ENCODE assay signal across 32 mouse cellular contexts in the genomic region with DNA sequence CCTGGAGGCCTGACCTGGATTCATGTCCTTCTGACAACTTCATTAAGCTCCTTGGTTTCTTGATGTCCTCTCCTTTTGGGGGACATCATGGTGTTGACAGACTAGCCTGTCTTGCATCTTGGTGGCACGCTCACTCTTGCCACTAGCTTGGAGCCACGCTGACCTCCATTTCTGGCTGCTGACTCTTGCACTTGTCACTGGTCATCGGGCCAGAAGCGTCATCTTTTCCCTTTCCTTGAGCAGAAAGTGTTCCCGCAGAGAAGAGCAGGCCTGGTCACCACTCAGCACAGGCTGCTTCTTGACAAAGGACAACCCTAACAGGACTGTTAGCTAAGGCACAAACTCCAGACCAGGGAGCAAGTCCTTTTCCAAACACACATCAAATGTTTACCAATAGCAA. TPM values are rescaled to one million over a fixed set of nuclear protein-coding genes. Genes with fewer than 3 reads are reported as not detected.
"Had no signal": no experiment of that assay in that cellular context is flagged by ENCODE, and none has a peak within 500 bp of the region (broad histone marks: within the 10 kb centered on the region; RNA-seq: fewer than 3 reads in every experiment).

No protein-coding gene starts in this region.

- DNase-seq: left cerebral cortex, postnatal 4 days; liver; liver, embryonic 13.5 days; liver, postnatal 0 days; lung, adult 18-20 months; lung, adult 2 months; lung, embryonic 14.5 days; lung, postnatal 10 days; lung, postnatal 14 days; lung, postnatal 36 days; lung, postnatal 4 days; midbrain, embryonic 14.5 days had no signal

- H3K27ac ChIP-seq: limb, embryonic 10.5 days; limb, embryonic 12.5 days; limb, embryonic 13.5 days; limb, embryonic 15.5 days; liver, embryonic 12.5 days; liver, embryonic 13.5 days; liver, embryonic 14.5 days; liver, embryonic 15.5 days; lung, embryonic 15.5 days; macrophage; midbrain, embryonic 10.5 days; midbrain, embryonic 12.5 days; midbrain, embryonic 13.5 days; midbrain, embryonic 15.5 days; neural tube, embryonic 12.5 days had no signal

- H3K4me1 ChIP-seq: limb, embryonic 10.5 days; limb, embryonic 12.5 days; limb, embryonic 13.5 days; limb, embryonic 15.5 days; liver, embryonic 12.5 days; liver, embryonic 13.5 days; liver, embryonic 15.5 days; lung, embryonic 15.5 days; midbrain, embryonic 10.5 days; midbrain, embryonic 12.5 days; midbrain, embryonic 13.5 days; midbrain, embryonic 15.5 days; neural tube, embryonic 12.5 days had no signal

- H3K9ac ChIP-seq: limb, embryonic 12.5 days; limb, embryonic 13.5 days; limb, embryonic 15.5 days; liver, embryonic 12.5 days; liver, embryonic 13.5 days; liver, embryonic 14.5 days; liver, embryonic 15.5 days; liver, postnatal 0 days; lung, embryonic 14.5 days; lung, embryonic 15.5 days; midbrain, embryonic 12.5 days; midbrain, embryonic 13.5 days; midbrain, embryonic 15.5 days; neural tube, embryonic 12.5 days had no signal

- H3K4me3 ChIP-seq: limb, embryonic 10.5 days; limb, embryonic 12.5 days; limb, embryonic 13.5 days; limb, embryonic 15.5 days; liver, embryonic 12.5 days; liver, embryonic 13.5 days; liver, embryonic 15.5 days; lung, embryonic 15.5 days; megakaryocyte, embryonic 14.5 days; midbrain, embryonic 10.5 days; midbrain, embryonic 12.5 days; midbrain, embryonic 13.5 days; midbrain, embryonic 15.5 days; myocyte; neural tube, embryonic 12.5 days had no signal

- H3K9me3 ChIP-seq: limb, embryonic 10.5 days; limb, embryonic 12.5 days; limb, embryonic 13.5 days; limb, embryonic 15.5 days; liver, embryonic 12.5 days; liver, embryonic 13.5 days; liver, embryonic 15.5 days; lung, embryonic 15.5 days; megakaryocyte, embryonic 14.5 days; midbrain, embryonic 10.5 days; midbrain, embryonic 12.5 days; midbrain, embryonic 13.5 days; midbrain, embryonic 15.5 days; neural tube, embryonic 12.5 days had no signal

RNA-seq across cellular contexts. Expression of a gene that starts 16.7 kb away (rescaled TPM):
- total RNA-seq: monocyte, adult 5-6 weeks had no signal

RNA-seq across cellular contexts. Expression of a gene that starts 59.3 kb away (rescaled TPM):
- total RNA-seq: megakaryocyte progenitor cell, adult 5-6 weeks; megakaryocyte, adult 5-6 weeks; megakaryocyte-erythroid progenitor cell, adult 5-6 weeks; monocyte, adult 5-6 weeks had no signal
